ENCODE assay signal across 11 mouse cellular contexts in the genomic region with DNA sequence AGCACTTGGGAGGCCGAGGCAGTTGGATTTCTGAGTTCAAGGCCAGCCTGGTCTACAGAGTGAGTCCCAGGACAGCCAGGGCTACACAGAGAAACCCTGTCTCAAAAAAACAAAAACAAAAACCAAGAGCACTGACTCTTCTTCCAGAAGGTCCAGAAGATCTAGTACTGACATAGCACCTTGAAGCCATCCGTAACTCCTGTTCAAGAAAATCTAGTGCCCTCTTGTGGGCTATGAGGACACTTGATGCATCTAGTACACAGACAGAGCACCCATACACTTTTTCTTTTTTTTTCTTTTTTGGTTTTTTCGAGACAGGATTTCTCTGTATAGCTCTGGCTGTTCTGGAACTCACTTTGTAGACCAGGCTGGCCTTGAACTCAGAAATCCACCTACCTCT. TPM values are rescaled to one million over a fixed set of nuclear protein-coding genes. Genes with fewer than 3 reads are reported as not detected.
DNase-seq lines count a peak whose midpoint lies in the region; ATAC-seq and TF ChIP-seq lines count a peak whose summit lies in the region.
"Not testable (repeated sequence)": the region's sequence is repeated elsewhere in the genome, so short reads cannot be mapped to it uniquely, and the experiment has no call there.
"Had no signal": no experiment of that assay in that cellular context is flagged by ENCODE, and none has a peak within 500 bp of the region (broad histone marks: within the 10 kb centered on the region; RNA-seq: fewer than 3 reads in every experiment).

No protein-coding gene starts in this region.

- H3K27me3 ChIP-seq in embryonic facial prominence, embryonic 14.5 days (replicated peaks; ENCODE audit: control insufficient read depth, insufficient read depth, low read length); heart, adult 2 months (ENCODE audit: control insufficient read depth, insufficient read depth, low read length); lung, postnatal 0 days (replicated peaks; ENCODE audit: insufficient read depth, low read length): not testable (repeated sequence)

- TF ChIP-seq POLR2A in heart, adult 2 months (IDR thresholded peaks at IDR 0.05; ENCODE audit: insufficient read depth, low read depth, low read length): not testable (repeated sequence)

- not testable (repeated sequence) for H3K9me3 ChIP-seq in embryonic facial prominence, embryonic 14.5 days (ENCODE audit: control insufficient read depth, low read length); lung, postnatal 0 days (ENCODE audit: low read length)

- not testable (repeated sequence) for ATAC-seq in embryonic facial prominence, embryonic 14.5 days (ENCODE audit: low read depth); lung, postnatal 0 days

- intact Hi-C loops in heart, adult 2 months (cut with DNase I): not testable (repeated sequence)

- TF ChIP-seq CTCF in heart, adult 2 months (IDR thresholded peaks at IDR 0.05): peak; percentile 46
- peak; percentile 65 for TF ChIP-seq CTCF in layer of hippocampus, adult 2 months (conservative IDR thresholded peaks at IDR 0.05)
- peak; percentile 44 for TF ChIP-seq CTCF in lung, postnatal 0 days (IDR thresholded peaks at IDR 0.05)

- DNase-seq in 416B (ENCODE audit: low read depth): peak; percentile 71
- peak; percentile 66 for DNase-seq in ES-CJ7 (ENCODE audit: low read depth, low spot score)
- DNase-seq in brain, adult 2 months (ENCODE audit: low read depth, low spot score): peak; percentile 41
- peak; percentile 58 for DNase-seq in embryonic facial prominence, embryonic 14.5 days (ENCODE audit: low spot score)
- DNase-seq in heart, adult 2 months; layer of hippocampus, adult 2 months (ENCODE audit: low spot score in 2 of 2): not testable (repeated sequence)
- peak; percentile 42 for DNase-seq in lung, postnatal 0 days (ENCODE audit: low spot score)
- DNase-seq in naive thymus-derived CD4-positive, alpha-beta T cell, adult 2 months (ENCODE audit: low read depth): peak; percentile 54

- not testable (repeated sequence) for H3K9ac ChIP-seq in embryonic facial prominence, embryonic 14.5 days (ENCODE audit: low read depth, low read length); heart, adult 2 months (ENCODE audit: low read depth, low read length); lung, postnatal 0 days (replicated peaks; ENCODE audit: low read depth)

- not testable (repeated sequence) for H3K27ac ChIP-seq in embryonic facial prominence, embryonic 14.5 days (replicated peaks; ENCODE audit: low read depth, low read length); heart, adult 2 months; layer of hippocampus, adult 2 months; lung, postnatal 0 days (ENCODE audit: low read length)

- 64% methylated on average over 3 of the region's 3 CpGs for WGBS in embryonic facial prominence, embryonic 14.5 days
- 53% methylated on average over 3 of the region's 3 CpGs for WGBS in heart, adult 2 months
- WGBS in lung, postnatal 0 days: 49% methylated on average over 3 of the region's 3 CpGs

- not testable (repeated sequence) for H3K4me3 ChIP-seq in embryonic facial prominence, embryonic 14.5 days (ENCODE audit: low read depth, low read length); heart, adult 2 months; layer of hippocampus, adult 2 months; lung, postnatal 0 days (ENCODE audit: low read depth, low read length)

- not testable (repeated sequence) for H3K4me1 ChIP-seq in embryonic facial prominence, embryonic 14.5 days (ENCODE audit: control insufficient read depth, insufficient read depth, low read length); heart, adult 2 months (ENCODE audit: control insufficient read depth, insufficient read depth, low read length); lung, postnatal 0 days (ENCODE audit: insufficient read depth, low read depth, low read length)

- H3K36me3 ChIP-seq in embryonic facial prominence, embryonic 14.5 days (ENCODE audit: control insufficient read depth, insufficient read depth, low read length); heart, adult 2 months (ENCODE audit: control insufficient read depth, insufficient read depth, low read length); lung, postnatal 0 days (ENCODE audit: insufficient read depth, low read length): not testable (repeated sequence)

- H3K4me2 ChIP-seq in embryonic facial prominence, embryonic 14.5 days (ENCODE audit: low read depth, low read length); lung, postnatal 0 days (replicated peaks; ENCODE audit: low read depth, low read length): not testable (repeated sequence)

- not testable (repeated sequence) for H3K79me2 ChIP-seq in heart, adult 2 months (replicated peaks; ENCODE audit: control insufficient read depth, insufficient read depth, low read length)

- not testable (repeated sequence) for TF ChIP-seq EP300 in heart, adult 2 months (IDR thresholded peaks at IDR 0.05; ENCODE audit: insufficient read depth, low read depth, low read length); lung, postnatal 0 days (IDR thresholded peaks at IDR 0.05)

RNA-seq across cellular contexts. Expression of gene Tex14, which starts 8.5 kb away (rescaled TPM):
- 4.8 and 5.6 TPM in 2 replicates for polyA plus RNA-seq in embryonic facial prominence, embryonic 14.5 days (2014; fragmentation: Nextera tagmentation; extraction: Ambion mirVana)
- total RNA-seq in heart, adult 2 months (2021): under 1 TPM in 1 of 2 experiments, not detected in 1; 0.23 TPM
- polyA plus RNA-seq in heart, adult 2 months (2012; rRNA removed): 0.08 and 0.35 TPM in 2 replicates
- total RNA-seq in layer of hippocampus, adult 2 months (2021): under 1 TPM; 0.20 to 0.26 TPM
- 1.1 and 2.7 TPM in 2 replicates for polyA plus RNA-seq in lung, postnatal 0 days (2015; fragmentation: Nextera tagmentation; extraction: Ambion mirVana)
- polyA plus RNA-seq: erythroblast, embryonic 14.5 days; hindbrain, embryonic 11.5 days; liver, embryonic 12.5 days had no signal

RNA-seq across cellular contexts. Expression of gene Rad51c, which starts 8.7 kb away (rescaled TPM):
- 5.2 and 7.2 TPM in 2 replicates for polyA plus RNA-seq in embryonic facial prominence, embryonic 14.5 days (2014; fragmentation: Nextera tagmentation; extraction: Ambion mirVana)
- 1 to 10 TPM in 1 of 2 experiments, under 1 TPM in 1; 0.89 to 1.7 TPM for total RNA-seq in heart, adult 2 months (2021)
- polyA plus RNA-seq in heart, adult 2 months (2012; rRNA removed): 0.35 and 0.97 TPM in 2 replicates
- total RNA-seq in layer of hippocampus, adult 2 months (2021): 1 to 10 TPM; 4.0 to 4.2 TPM
- 1.2 and 1.7 TPM in 2 replicates for polyA plus RNA-seq in lung, postnatal 0 days (2015; fragmentation: Nextera tagmentation; extraction: Ambion mirVana)

RNA-seq across cellular contexts. Expression of gene Ppm1e, which starts 54.6 kb away (rescaled TPM):
- 4.2 and 6.6 TPM in 2 replicates for polyA plus RNA-seq in embryonic facial prominence, embryonic 14.5 days (2014; fragmentation: Nextera tagmentation; extraction: Ambion mirVana)
- total RNA-seq in heart, adult 2 months (2021): 1 to 10 TPM; 6.3 to 6.9 TPM
- 1.8 and 4.4 TPM in 2 replicates for polyA plus RNA-seq in heart, adult 2 months (2012; rRNA removed)
- total RNA-seq in layer of hippocampus, adult 2 months (2021): 100 to 1,000 TPM; 249 to 267 TPM
- 0.64 and 1.2 TPM in 2 replicates for polyA plus RNA-seq in lung, postnatal 0 days (2015; fragmentation: Nextera tagmentation; extraction: Ambion mirVana)
